Mouse (Mus musculus) hindbrain, embryonic 10.5 days (tissue): ENCODE measurements around the gene AC161166.1. TPM values are rescaled to one million over a fixed set of nuclear protein-coding genes. Genes with fewer than 3 reads are reported as not detected.

Experiments
- DNase-seq: peaks from one replicate; pipeline ENCODE4 v3.0.0-alpha.2; 2017; ENCODE audit warnings: low spot score
- H3K27ac ChIP-seq: fragments of 300-500 bp; sonication (generic); 2 replicates; pipeline ENCODE4 v1.5.1; 2016; ENCODE audit warnings: mild to moderate bottlenecking, moderate library complexity
- H3K27me3 ChIP-seq: fragments of 300-500 bp; sonication (generic); 2 replicates; pipeline ENCODE4 v1.6.1; 2016; ENCODE audit warnings: mild to moderate bottlenecking; ENCODE audit not compliant: poor library complexity, insufficient read depth, severe bottlenecking
- H3K36me3 ChIP-seq: fragments of 300-500 bp; sonication (generic); 2 replicates; pipeline ENCODE4 v1.6.1; 2016; ENCODE audit warnings: mild to moderate bottlenecking, moderate library complexity
- H3K4me1 ChIP-seq: fragments of 300-500 bp; sonication (generic); replicated peaks from 2 replicates; pipeline ENCODE4 v1.6.1; 2016; ENCODE audit warnings: mild to moderate bottlenecking
- H3K4me3 ChIP-seq: fragments of 300-500 bp; sonication (generic); 2 replicates; pipeline ENCODE4 v1.5.1; 2016; ENCODE audit warnings: mild to moderate bottlenecking, moderate library complexity
- H3K9me3 ChIP-seq: fragments of 300-500 bp; sonication (generic); 2 replicates; pipeline ENCODE4 v1.6.1; 2016; ENCODE audit warnings: mild to moderate bottlenecking, moderate library complexity
- WGBS: fragments of 180-500 bp; shearing (Covaris S2); methylation state at CpG from one replicate; pipeline ENCODE4 v1.1.7; 2016; 5-methylcytosine and 5-hydroxymethylcytosine counted together
- polyA plus RNA-seq: library from polyadenylated mRNA; unstranded; fragments of >200 nt; fragmentation: Nextera tagmentation; extraction: Ambion mirVana; gene quantifications from 2 replicates; pipeline ENCODE4 v1.2.1, GENCODE M21; 2016

The AC161166.1 gene
- polyA plus RNA-seq, 1 experiment from 2014 or later: 1.1 TPM

DNA sequence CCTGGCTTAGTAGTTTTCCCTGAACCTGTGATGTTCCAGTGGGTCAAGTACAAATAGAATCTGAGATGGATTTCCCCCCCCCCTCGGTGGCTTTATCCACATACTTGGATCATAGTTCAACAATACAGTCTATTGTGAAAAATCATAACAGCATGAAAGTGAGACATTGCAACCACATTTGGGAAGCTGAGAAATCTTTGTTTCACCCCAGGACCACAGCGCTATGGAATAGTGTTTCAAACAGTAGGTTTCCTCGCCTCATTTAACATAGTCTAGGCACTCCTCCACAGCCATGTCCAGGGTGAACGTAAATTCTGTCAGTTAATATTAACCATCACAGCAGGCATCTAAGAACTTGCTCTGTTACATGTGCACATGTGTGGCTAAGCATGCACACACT is 24.8 kb upstream of the AC161166.1 start:
- H3K9me3 ChIP-seq: no peaks in the 10 kb centered on the region
- no peak overlapping the region for H3K27ac ChIP-seq
- H3K27me3 ChIP-seq: peaks cover 38% of the 10 kb centered on the region
- H3K4me3 ChIP-seq: no peak overlapping the region
- DNase-seq: no peak
- WGBS: 86% methylated on average over 4 of the region's 4 CpGs
- peaks cover 42% of the 10 kb centered on the region for H3K36me3 ChIP-seq
- peaks cover 19% of the 10 kb centered on the region for H3K4me1 ChIP-seq

- DNase-seq: no peak
- Histone ChIP-seq H3K4me3 (peak overlapping the region; percentile 37), H3K9me3 (no peaks in the 10 kb centered on the region), H3K27me3 (peaks cover 41% of the 10 kb centered on the region), H3K27ac (no peak overlapping the region), H3K4me1 (peaks cover 41% of the 10 kb centered on the region), H3K36me3 (peaks cover 42% of the 10 kb centered on the region)
- 26% methylated on average over 19 of the region's 19 CpGs for WGBS
Observed at GRCm38 (mm10) chr7:24534301-24534700, 22.0 kb upstream of the AC161166.1 start.

- H3K4me3 ChIP-seq: peak overlapping the region; percentile 37
- no peaks in the 10 kb centered on the region for H3K9me3 ChIP-seq
- H3K27ac ChIP-seq: no peak overlapping the region
- peaks cover 41% of the 10 kb centered on the region for H3K27me3 ChIP-seq
- peaks cover 40% of the 10 kb centered on the region for H3K36me3 ChIP-seq
- peaks cover 43% of the 10 kb centered on the region for H3K4me1 ChIP-seq
- DNase-seq: peak; percentile 23
- 15% methylated on average over 42 of the region's 42 CpGs for WGBS
Observed at GRCm38 (mm10) chr7:24533806-24534205, 21.6 kb upstream of the AC161166.1 start.

- H3K36me3 ChIP-seq: peaks cover 38% of the 10 kb centered on the region
- H3K4me3 ChIP-seq: peak overlapping the region; percentile 37
- H3K9me3 ChIP-seq: no peaks in the 10 kb centered on the region
- 54% methylated on average over 28 of the region's 28 CpGs for WGBS
- no peak overlapping the region for H3K27ac ChIP-seq
- H3K27me3 ChIP-seq: peaks cover 41% of the 10 kb centered on the region
- peaks cover 43% of the 10 kb centered on the region for H3K4me1 ChIP-seq
- DNase-seq: no peak
Observed at GRCm38 (mm10) chr7:24533031-24533571, 20.8 kb upstream of the AC161166.1 start.

- peaks cover 43% of the 10 kb centered on the region for H3K4me1 ChIP-seq
- peak; percentile 87 for DNase-seq
- peak overlapping the region; percentile 67 for H3K4me3 ChIP-seq
- H3K9me3 ChIP-seq: no peaks in the 10 kb centered on the region
- peaks cover 36% of the 10 kb centered on the region for H3K36me3 ChIP-seq
- 2% methylated on average over 43 of the region's 43 CpGs for WGBS
- H3K27ac ChIP-seq: peak overlapping the region; percentile 90
- peaks cover 41% of the 10 kb centered on the region for H3K27me3 ChIP-seq
Observed at GRCm38 (mm10) chr7:24531211-24531971, 19.1 kb upstream of the AC161166.1 start.

DNA sequence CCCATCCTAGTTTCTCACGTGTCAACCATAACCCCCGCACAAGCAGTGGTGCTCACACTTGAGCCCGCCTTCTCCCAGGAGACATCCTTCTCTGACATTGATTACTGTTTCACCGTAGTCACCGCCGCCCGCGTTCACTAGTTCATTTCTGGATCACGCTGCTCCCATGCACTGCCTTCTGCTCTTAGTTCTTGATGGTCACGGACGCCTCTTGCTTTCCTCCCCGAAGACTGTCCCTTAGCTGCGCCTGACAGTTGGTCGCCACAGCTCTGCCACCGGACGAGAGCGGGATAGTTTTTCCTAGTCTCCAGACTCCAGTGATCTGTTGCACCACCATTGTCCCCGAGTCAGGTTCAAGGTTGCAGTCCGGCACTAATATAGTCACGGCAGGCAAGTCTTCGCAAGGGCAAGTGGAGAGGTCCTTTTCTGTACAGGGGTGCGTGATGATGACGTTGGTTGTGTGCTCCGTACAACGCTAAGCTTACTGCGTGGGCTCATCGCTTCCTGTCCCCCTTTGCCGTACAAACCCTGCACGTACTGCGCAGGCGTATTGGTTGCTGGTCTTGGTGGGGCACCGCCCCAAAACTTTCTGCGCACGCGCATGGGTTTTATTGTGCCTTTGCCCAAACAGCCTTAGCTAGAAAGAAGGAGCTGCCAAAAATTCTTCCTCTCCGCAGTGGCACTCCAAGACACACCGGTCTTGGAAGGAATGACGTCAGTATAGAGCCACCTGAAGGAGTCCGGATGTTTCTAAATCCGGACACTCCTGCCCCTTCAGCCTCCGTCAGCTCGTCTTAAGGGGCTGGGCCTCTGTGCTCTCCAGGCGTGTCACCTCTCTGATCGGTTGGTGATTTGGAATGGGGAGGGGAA is 18.0 kb upstream of the AC161166.1 start, which contains the start of gene Irgq:
Gene Irgq, plus strand, starts transcription at position 628 of the 870 bp plus-strand sequence.
- Histone ChIP-seq H3K36me3 (peaks cover 25% of the 10 kb centered on the region), H3K9me3 (no peaks in the 10 kb centered on the region), H3K4me1 (peaks cover 43% of the 10 kb centered on the region), H3K27me3 (peaks cover 35% of the 10 kb centered on the region), H3K4me3 (peak within 1 kb of the TSS; percentile 67), H3K27ac (peak within 1 kb of the TSS; percentile 90)
- 1% methylated on average over 44 of the region's 44 CpGs for WGBS
- peak; percentile 98 for DNase-seq

DNA sequence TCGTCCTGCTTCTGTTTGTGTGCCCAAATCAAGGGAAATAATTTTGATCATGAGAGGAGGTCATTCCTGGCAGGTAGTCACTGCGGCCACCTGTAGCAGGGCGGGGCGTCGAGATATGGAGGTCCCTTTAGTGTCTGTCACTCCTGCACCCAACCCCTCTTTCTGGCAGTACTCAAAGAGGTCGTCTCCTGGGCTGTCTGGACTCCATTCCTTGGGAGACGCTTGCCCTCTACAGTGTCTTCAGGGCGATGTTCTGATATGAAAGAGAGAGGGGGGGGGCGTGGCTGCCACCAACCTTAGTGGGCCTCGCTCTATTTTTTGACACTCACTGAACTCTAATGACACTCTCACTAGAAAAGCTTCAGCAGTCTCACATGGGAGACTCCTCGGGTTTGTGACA is 17.3 kb upstream of the AC161166.1 start:
- WGBS: 59% methylated on average over 11 of the region's 11 CpGs
- peaks cover 18% of the 10 kb centered on the region for H3K36me3 ChIP-seq
- DNase-seq: no peak
- H3K4me3 ChIP-seq: peak overlapping the region; percentile 67
- peak overlapping the region; percentile 90 for H3K27ac ChIP-seq
- no peaks in the 10 kb centered on the region for H3K9me3 ChIP-seq
- H3K27me3 ChIP-seq: peaks cover 27% of the 10 kb centered on the region
- peaks cover 43% of the 10 kb centered on the region for H3K4me1 ChIP-seq

GRCm38 (mm10) chr7:24528861-24529260 is 16.6 kb upstream of the AC161166.1 start:
- WGBS: 94% methylated on average over 11 of the region's 11 CpGs
- Histone ChIP-seq H3K36me3 (peaks cover 10% of the 10 kb centered on the region), H3K4me1 (peaks cover 38% of the 10 kb centered on the region), H3K4me3 (no peak overlapping the region), H3K27ac (no peak overlapping the region), H3K27me3 (peaks cover 20% of the 10 kb centered on the region), H3K9me3 (no peaks in the 10 kb centered on the region)
- no peak for DNase-seq

DNA sequence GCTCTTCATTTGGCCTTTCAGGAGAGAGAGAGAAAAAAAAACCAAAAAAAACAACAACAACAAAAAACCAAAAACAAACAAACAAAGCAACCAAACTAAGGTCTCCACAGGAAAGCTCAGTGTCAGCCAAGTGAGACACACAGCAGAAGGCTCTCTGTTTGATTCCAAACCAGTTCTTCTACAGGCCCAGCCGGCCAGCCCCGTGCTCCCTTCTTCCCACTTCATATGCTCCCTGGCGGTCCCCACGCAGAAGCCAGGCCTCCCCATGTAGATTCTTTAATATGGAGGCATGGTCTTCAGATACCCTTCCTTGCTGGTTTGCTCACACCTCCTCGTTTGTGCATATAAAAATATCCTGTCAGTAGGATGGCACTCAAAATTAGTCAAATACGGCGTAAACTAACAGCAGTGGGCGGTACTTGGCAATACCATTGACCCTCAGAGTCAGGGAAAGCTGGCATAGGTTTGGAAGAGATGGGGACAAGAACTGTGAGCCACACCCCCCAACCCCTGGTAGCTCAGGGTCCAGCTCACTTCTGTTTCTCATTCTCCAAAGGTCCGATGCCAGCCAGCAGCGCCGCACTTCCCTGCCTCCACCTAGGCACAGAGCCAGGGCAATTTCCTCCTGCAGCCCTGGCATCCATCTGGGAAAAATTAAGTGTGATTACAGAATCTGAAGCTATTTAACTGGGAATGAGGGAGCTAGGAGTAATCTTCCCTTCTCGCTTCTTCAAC is 13.6 kb upstream of the AC161166.1 start:
- DNase-seq: no peak
- Histone ChIP-seq H3K4me3 (no peak overlapping the region), H3K27me3 (no peaks in the 10 kb centered on the region), H3K9me3 (no peaks in the 10 kb centered on the region), H3K27ac (no peak overlapping the region), H3K36me3 (no peaks in the 10 kb centered on the region), H3K4me1 (peaks cover 12% of the 10 kb centered on the region)
- 92% methylated on average over 12 of the region's 12 CpGs for WGBS

DNA sequence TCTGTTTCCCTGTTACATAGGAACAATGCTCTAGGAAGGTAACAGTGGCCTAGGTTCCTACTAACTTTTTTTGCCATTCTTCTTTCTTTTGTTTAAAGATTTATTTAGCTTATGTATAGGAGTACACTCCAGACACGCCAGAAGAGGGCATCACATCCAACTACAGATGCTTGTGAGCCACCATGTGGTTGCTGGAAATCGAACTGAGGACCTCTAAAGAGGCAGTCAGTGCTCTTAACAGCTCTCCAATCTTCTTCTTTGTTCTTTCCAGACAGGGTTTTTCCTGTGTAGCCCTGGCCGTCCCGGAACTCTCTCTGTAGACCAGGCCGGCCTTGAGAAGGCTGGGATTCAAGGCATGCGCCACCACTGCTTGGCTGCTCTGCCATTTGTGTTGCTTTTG is 12.7 kb upstream of the AC161166.1 start:
- Histone ChIP-seq H3K4me3 (no peak overlapping the region), H3K27me3 (no peaks in the 10 kb centered on the region), H3K9me3 (no peaks in the 10 kb centered on the region), H3K27ac (no peak overlapping the region), H3K4me1 (peaks cover 9% of the 10 kb centered on the region), H3K36me3 (no peaks in the 10 kb centered on the region)
- no peak for DNase-seq
- WGBS: 80% methylated on average over 6 of the region's 6 CpGs

DNA sequence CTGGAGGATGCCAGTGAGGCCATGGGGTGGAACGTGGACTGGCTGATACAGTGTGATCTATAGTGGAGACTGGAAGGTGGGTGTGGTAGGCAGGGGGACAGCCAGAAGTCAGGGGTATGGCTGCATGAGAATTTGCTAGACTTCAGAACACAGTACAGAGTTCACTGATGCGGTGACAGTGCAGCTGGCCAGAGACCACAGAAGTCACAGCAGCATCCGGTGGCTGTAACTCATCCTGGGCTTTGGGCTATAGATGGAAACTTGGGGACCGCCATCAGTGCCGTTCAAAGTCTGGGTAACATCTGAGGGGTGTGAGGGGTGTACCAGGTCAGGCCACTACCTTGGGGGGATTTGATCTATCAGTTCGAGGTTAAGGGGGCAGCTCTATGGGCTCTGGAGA is 11.5 kb upstream of the AC161166.1 start:
- peaks cover 2% of the 10 kb centered on the region for H3K36me3 ChIP-seq
- H3K27me3 ChIP-seq: no peaks in the 10 kb centered on the region
- 85% methylated on average over 6 of the region's 6 CpGs for WGBS
- H3K4me3 ChIP-seq: no peak overlapping the region
- no peaks in the 10 kb centered on the region for H3K9me3 ChIP-seq
- H3K27ac ChIP-seq: no peak overlapping the region
- no peak for DNase-seq
- no peaks in the 10 kb centered on the region for H3K4me1 ChIP-seq

GRCm38 (mm10) chr7:24522805-24523204 is 10.6 kb upstream of the AC161166.1 start:
- no peak overlapping the region for H3K27ac ChIP-seq
- DNase-seq: no peak
- 62% methylated on average over 5 of the region's 5 CpGs for WGBS
- H3K4me3 ChIP-seq: no peak overlapping the region
- no peaks in the 10 kb centered on the region for H3K27me3 ChIP-seq
- H3K36me3 ChIP-seq: peaks cover 11% of the 10 kb centered on the region
- H3K9me3 ChIP-seq: no peaks in the 10 kb centered on the region
- no peaks in the 10 kb centered on the region for H3K4me1 ChIP-seq
